Mouse (Mus musculus) forebrain, embryonic 11.5 days (tissue): ENCODE results near the gene Ms4a6b. TPM values are rescaled to one million over a fixed set of nuclear protein-coding genes. Genes with fewer than 3 reads are reported as not detected.
"Not testable (repeated sequence)": the region's sequence is repeated elsewhere in the genome, so short reads cannot be mapped to it uniquely, and the experiment has no call there.

Source experiments
- ATAC-seq: fragments of 200-750 bp; cut with Nextera tagmentation; replicated peaks from 2 replicates; pipeline ENCODE4 v1.8.0; 2017; ENCODE audit warnings: moderate TSS enrichment; ENCODE audit not compliant: low FRiP score
- DNase-seq: peaks from one replicate; pipeline ENCODE4 v3.0.0-alpha.2; 2017; ENCODE audit warnings: low spot score
- H3K27ac ChIP-seq: fragments of 300-500 bp; sonication (generic); 2 replicates; pipeline ENCODE4 v1.5.1; 2014; ENCODE audit warnings: low read depth, low read length
- H3K27me3 ChIP-seq: fragments of 300-500 bp; sonication (generic); 2 replicates; pipeline ENCODE4 v1.6.1; 2014; ENCODE audit warnings: mild to moderate bottlenecking, low read length, mixed read lengths; ENCODE audit not compliant: control insufficient read depth, insufficient read depth
- H3K36me3 ChIP-seq: fragments of 300-500 bp; sonication (generic); 2 replicates; pipeline ENCODE4 v1.6.1; 2014; ENCODE audit warnings: mild to moderate bottlenecking, low read length, moderate library complexity, mixed read lengths; ENCODE audit not compliant: control insufficient read depth, insufficient read depth
- H3K4me1 ChIP-seq: fragments of 300-500 bp; sonication (generic); replicated peaks from 2 replicates; pipeline ENCODE4 v1.6.1; 2014; ENCODE audit warnings: low read length, mixed read lengths; ENCODE audit not compliant: control insufficient read depth, insufficient read depth
- H3K4me2 ChIP-seq: fragments of 300-500 bp; sonication (generic); 2 replicates; pipeline ENCODE4 v1.6.1; 2014; ENCODE audit warnings: low read depth, mild to moderate bottlenecking, low read length, moderate library complexity, mixed read lengths; ENCODE audit not compliant: severe bottlenecking
- H3K4me3 ChIP-seq: fragments of 300-500 bp; sonication (generic); 2 replicates; pipeline ENCODE4 v1.5.1; 2014; ENCODE audit warnings: low read depth, low read length
- H3K9ac ChIP-seq: fragments of 300-500 bp; sonication (generic); 2 replicates; pipeline ENCODE4 v1.6.1; 2014; ENCODE audit warnings: low read length
- H3K9me3 ChIP-seq: fragments of 300-500 bp; sonication (generic); 2 replicates; pipeline ENCODE4 v1.6.1; 2016; ENCODE audit warnings: low read length, mixed read lengths; ENCODE audit not compliant: control insufficient read depth
- WGBS: fragments of 180-500 bp; shearing (Covaris S2); extraction: QIAGEN DNeasy Blood & Tissue Kit; methylation state at CpG from one replicate; pipeline ENCODE4 v1.1.7; 2014; 5-methylcytosine and 5-hydroxymethylcytosine counted together
- polyA plus RNA-seq: library from polyadenylated mRNA; unstranded; fragments of >200 nt; fragmentation: Nextera tagmentation; extraction: Ambion mirVana; gene quantifications from 2 replicates; pipeline ENCODE4 v1.2.1, GENCODE M21; 2014

The Ms4a6b gene
- 2.2 and 2.6 TPM in 2 replicates for polyA plus RNA-seq

DNA sequence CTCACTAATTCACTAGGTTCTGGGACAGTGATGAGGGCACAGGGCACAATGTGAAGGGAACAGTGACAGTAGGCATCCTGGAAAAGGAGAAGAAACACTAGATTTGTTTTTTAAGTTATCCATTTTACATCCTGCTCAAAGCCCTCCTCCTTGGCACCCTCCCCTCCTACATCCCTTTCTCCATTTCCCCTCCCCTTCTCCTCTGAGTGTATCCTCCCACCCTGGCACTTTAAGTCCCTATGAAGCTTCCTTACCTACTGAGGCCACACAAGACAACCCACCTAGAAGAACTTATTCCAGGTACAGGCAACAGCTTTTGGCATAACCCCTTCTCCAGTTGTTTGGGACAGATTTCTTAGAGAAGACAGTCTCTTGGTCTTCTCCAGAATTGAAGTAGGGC, at the start of gene Ms4a6b:
Ms4a6b (plus strand) TSS at position 267 of the 400 bp plus-strand sequence.
- Histone ChIP-seq H3K9ac (no peak within 1 kb of the TSS), H3K4me3 (no peak within 1 kb of the TSS), H3K9me3 (no peaks in the 10 kb centered on the region), H3K27ac (no peak within 1 kb of the TSS), H3K4me1 (no peaks in the 10 kb centered on the region), H3K4me2 (no peak within 1 kb of the TSS), H3K36me3 (no peaks in the 10 kb centered on the region), H3K27me3 (no peaks in the 10 kb centered on the region)
- no peak for DNase-seq
- no peak for ATAC-seq

GRCm38 (mm10) chr19:11468361-11468760, 48.0 kb upstream of the Ms4a6b start:
- not testable (repeated sequence) for H3K36me3 ChIP-seq, H3K9ac ChIP-seq, H3K4me2 ChIP-seq, H3K27ac ChIP-seq, H3K9me3 ChIP-seq, H3K4me1 ChIP-seq, DNase-seq, H3K27me3 ChIP-seq, H3K4me3 ChIP-seq, ATAC-seq
- WGBS: 72% methylated on average over 1 of the region's 1 CpGs

- not testable (repeated sequence) for H3K9ac ChIP-seq, DNase-seq, H3K27me3 ChIP-seq, H3K4me1 ChIP-seq, H3K27ac ChIP-seq, H3K4me2 ChIP-seq, H3K36me3 ChIP-seq, H3K9me3 ChIP-seq, H3K4me3 ChIP-seq, ATAC-seq
- 84% methylated on average over 4 of the region's 4 CpGs for WGBS
Measured at GRCm38 (mm10) chr19:11469215-11469614, 47.1 kb upstream of the Ms4a6b start, which contains the start of gene Ms4a6c. TSS of gene Ms4a6c (plus strand) at chr19:11469366.

DNA sequence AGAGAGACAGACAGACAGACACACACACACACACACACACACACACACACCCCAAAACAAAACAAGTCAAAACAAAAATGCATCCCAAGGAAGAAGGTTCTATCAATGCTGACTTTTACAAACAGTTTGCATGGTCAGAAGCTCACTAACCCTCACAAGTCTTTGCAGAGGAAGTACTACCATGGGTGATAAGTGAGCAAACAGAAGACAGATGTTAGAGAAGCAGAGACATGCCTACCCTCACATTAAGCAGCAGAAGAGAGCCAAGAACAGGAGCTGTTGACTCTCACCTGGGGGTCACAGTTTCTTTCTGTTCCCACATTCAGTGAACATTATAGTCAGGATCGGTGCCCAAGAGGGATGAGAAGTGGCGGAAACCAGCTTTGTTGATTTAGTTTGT, 36.6 kb upstream of the Ms4a6b start:
- no peaks in the 10 kb centered on the region for H3K36me3 ChIP-seq
- H3K9ac ChIP-seq: no peak overlapping the region
- no peak overlapping the region for H3K4me3 ChIP-seq
- DNase-seq (no peak), ATAC-seq (no peak)
- H3K4me1 ChIP-seq: no peaks in the 10 kb centered on the region
- no peaks in the 10 kb centered on the region for H3K27me3 ChIP-seq
- WGBS: 93% methylated on average over 2 of the region's 2 CpGs
- H3K4me2 ChIP-seq: no peak overlapping the region
- no peak overlapping the region for H3K27ac ChIP-seq
- H3K9me3 ChIP-seq: no peaks in the 10 kb centered on the region

DNA sequence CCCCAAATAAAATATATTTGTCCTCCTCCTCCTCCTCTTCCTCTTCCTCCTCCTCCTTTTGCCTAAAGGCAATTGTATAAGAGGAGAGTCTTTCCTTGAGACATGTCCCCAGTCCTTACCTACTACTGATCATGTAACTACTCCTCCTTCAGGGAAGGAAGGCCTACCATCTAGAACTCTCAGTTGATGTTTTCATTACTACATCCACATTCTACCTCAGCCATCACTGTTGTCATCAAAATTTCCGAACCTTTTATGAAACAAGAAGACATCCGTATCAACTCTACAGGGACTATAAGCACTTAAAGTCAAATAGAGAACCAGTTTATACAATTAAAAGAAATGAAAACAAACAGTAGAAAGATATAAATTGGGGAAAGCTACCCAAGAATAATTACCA, 33.6 kb upstream of the Ms4a6b start:
- no peak overlapping the region for H3K4me3 ChIP-seq
- H3K4me1 ChIP-seq: no peaks in the 10 kb centered on the region
- H3K9ac ChIP-seq: no peak overlapping the region
- H3K27me3 ChIP-seq: no peaks in the 10 kb centered on the region
- ATAC-seq (no peak), DNase-seq (no peak)
- no peak overlapping the region for H3K27ac ChIP-seq
- no peaks in the 10 kb centered on the region for H3K36me3 ChIP-seq
- no peak overlapping the region for H3K4me2 ChIP-seq
- 85% methylated on average over 2 of the region's 2 CpGs for WGBS
- no peaks in the 10 kb centered on the region for H3K9me3 ChIP-seq

GRCm38 (mm10) chr19:11483941-11484340, 32.4 kb upstream of the Ms4a6b start:
- no peak overlapping the region for H3K27ac ChIP-seq
- H3K4me2 ChIP-seq: no peak overlapping the region
- H3K9me3 ChIP-seq: no peaks in the 10 kb centered on the region
- ATAC-seq (no peak), DNase-seq (no peak)
- no peak overlapping the region for H3K4me3 ChIP-seq
- no peaks in the 10 kb centered on the region for H3K36me3 ChIP-seq
- 81% methylated on average over 4 of the region's 4 CpGs for WGBS
- H3K4me1 ChIP-seq: no peaks in the 10 kb centered on the region
- no peaks in the 10 kb centered on the region for H3K27me3 ChIP-seq
- H3K9ac ChIP-seq: no peak overlapping the region

GRCm38 (mm10) chr19:11484388-11484787, 31.9 kb upstream of the Ms4a6b start:
- H3K36me3 ChIP-seq: no peaks in the 10 kb centered on the region
- H3K9me3 ChIP-seq: no peaks in the 10 kb centered on the region
- H3K4me2 ChIP-seq: no peak overlapping the region
- H3K27me3 ChIP-seq: no peaks in the 10 kb centered on the region
- H3K9ac ChIP-seq: no peak overlapping the region
- DNase-seq: no peak
- no peaks in the 10 kb centered on the region for H3K4me1 ChIP-seq
- no peak overlapping the region for H3K27ac ChIP-seq
- ATAC-seq: no peak
- 89% methylated on average over 3 of the region's 3 CpGs for WGBS
- no peak overlapping the region for H3K4me3 ChIP-seq

DNA sequence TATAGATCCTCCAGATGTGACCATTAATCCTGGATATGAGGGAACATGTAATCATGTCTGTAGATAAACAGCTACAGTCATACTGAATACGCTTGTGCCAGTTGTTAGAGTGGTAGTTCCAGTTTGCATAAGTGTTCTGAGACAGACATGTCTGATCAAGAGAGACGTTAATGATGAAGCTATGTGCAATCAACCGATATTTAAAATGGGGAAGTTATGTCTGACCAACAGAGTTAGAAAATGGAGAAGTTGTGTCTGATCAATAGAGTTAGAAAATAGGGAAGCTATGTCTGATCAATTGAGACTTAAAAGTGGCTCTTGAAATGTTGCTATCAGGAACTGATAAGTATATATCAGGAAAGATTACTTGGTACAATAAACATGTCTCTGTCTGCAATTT, 31.0 kb upstream of the Ms4a6b start:
- Histone ChIP-seq H3K4me1 (no peaks in the 10 kb centered on the region), H3K4me2 (no peak overlapping the region), H3K27me3 (no peaks in the 10 kb centered on the region), H3K9ac (no peak overlapping the region), H3K9me3 (no peaks in the 10 kb centered on the region), H3K4me3 (no peak overlapping the region), H3K27ac (no peak overlapping the region), H3K36me3 (no peaks in the 10 kb centered on the region)
- DNase-seq: no peak
- no peak for ATAC-seq
- 89% methylated on average over 3 of the region's 3 CpGs for WGBS

DNA sequence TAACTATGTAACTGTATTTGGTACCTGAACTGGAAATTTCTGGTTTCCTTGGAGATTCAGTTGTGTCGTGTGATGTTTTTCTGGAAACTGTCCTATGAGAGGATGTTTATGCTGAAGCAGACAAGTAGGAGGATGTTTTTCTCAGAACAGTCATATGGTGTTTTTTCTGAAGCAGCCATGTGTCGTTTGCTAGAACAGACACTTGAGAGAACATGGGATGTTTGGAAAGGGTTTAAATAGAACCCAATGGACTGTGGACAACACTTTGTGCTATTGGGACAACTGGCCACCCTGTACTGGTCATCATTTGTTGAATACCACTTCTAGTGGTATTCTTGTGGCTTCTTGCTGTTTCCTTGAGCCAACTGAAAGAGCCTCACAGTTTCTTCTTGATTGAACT, 30.6 kb upstream of the Ms4a6b start, which contains the start of gene Gm8369:
Gm8369 (plus strand) TSS at position 193 of the 400 bp plus-strand sequence.
- Histone ChIP-seq H3K9me3 (no peaks in the 10 kb centered on the region), H3K4me1 (no peaks in the 10 kb centered on the region), H3K27ac (no peak within 1 kb of the TSS), H3K9ac (no peak within 1 kb of the TSS), H3K4me2 (no peak within 1 kb of the TSS), H3K27me3 (no peaks in the 10 kb centered on the region), H3K4me3 (no peak within 1 kb of the TSS), H3K36me3 (no peaks in the 10 kb centered on the region)
- DNase-seq: no peak
- no peak for ATAC-seq
- 75% methylated on average over 2 of the region's 2 CpGs for WGBS
